Mouse (Mus musculus) stomach, postnatal 0 days (tissue): ENCODE data around the gene BC004004.

Source experiments
- CTCF ChIP-seq: IDR thresholded peaks from 2 replicates; pipeline ENCODE4 v1.5.1; 2016; ENCODE audit warnings: antibody characterized with exemption, low read depth, mild to moderate bottlenecking, moderate library complexity
- EP300 ChIP-seq: optimal IDR thresholded peaks from 2 replicates; pipeline ENCODE3; 2016; ENCODE audit warnings: antibody characterized with exemption

GRCm38 (mm10) chr17:29253684-29254083 is 14.9 kb upstream of the BC004004 start:
- TF ChIP-seq CTCF (no peak), EP300 (no peak)
